Mouse (Mus musculus) heart, postnatal 14 days (tissue): ENCODE measurements around the gene Jmjd8. TPM values are rescaled to one million over a fixed set of nuclear protein-coding genes. Genes with fewer than 3 reads are reported as not detected.

ENCODE experiments used
- DNase-seq, 2 experiments: peaks; one replicate each; pipeline ENCODE4 v3.0.0; 2021 to 2022
- intact Hi-C: fragments of 180-260 bp; cut with DNase I; formaldehyde crosslinking; loops from one replicate; pipeline ENCODE4 v1.15.1; 2025
- microRNA-seq, 2 experiments: library from miRNA; unstranded; fragments of <30 nt; microRNA quantifications; one replicate each; pipeline ENCODE4 v1.2.0; 2021 to 2022
- total RNA-seq, 2 experiments: library from RNA; stranded (reverse); gene quantifications; 2 replicates each; pipeline ENCODE4 v1.2.3; 2021

The Jmjd8 gene
- total RNA-seq, 2 experiments from 2014 or later: 33.1 to 34.1 TPM

DNA sequence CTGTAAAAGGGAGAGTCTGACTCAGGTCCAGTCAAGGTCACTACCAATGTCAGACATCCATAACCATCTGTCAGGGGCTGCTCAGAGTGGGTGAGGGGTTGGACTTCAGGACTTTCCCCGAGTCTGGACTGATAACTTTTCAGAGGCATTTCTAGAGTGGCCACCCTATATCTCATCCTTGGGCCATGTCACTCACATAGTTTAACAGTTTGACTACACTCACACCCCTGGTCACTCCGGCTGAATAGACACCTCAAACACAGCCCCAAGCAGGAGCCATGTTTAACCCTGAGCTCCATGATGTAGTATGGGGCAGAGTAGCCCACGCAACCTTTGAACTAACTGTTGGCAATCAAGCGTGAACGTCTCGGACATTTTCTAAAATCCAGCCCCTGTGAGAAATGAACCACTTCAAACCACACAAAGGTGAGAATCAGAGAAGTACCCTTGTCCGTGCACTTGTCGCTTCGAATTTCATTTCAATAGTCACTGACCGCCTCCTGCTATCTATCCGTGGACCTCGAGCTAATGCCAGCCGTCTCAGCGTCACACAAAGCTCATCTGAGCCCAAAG lies 45.6 kb downstream of the Jmjd8 start:
- intact Hi-C loops: no loop called here
- DNase-seq: no peak

DNA sequence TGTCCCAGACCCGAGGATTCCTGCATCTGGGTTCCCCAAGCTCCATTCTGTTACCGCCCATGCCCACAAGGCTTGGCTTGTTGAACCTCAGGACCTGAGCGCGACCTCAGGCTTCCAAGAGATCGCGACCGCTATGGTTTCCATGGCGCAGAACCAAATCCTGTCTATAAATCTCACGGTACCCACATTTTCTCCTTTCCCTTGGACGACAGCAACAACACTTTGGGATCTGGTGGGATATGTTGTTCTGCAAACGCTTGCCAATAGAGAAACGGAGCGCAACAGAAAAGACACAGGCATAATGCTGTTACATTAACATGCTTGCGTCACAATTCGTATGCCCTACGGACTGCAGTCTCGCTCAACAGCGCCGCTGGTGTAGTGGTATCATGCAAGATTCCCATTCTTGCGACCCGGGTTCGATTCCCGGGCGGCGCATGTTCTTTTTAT lies 46.1 kb downstream of the Jmjd8 start, which contains the start of gene Mettl26:
Gene Mettl26, plus strand, starts transcription at position 354 of the 450 bp plus-strand sequence.
- intact Hi-C loops: no loop called here
- DNase-seq: peak; percentile 91 to 96

DNA sequence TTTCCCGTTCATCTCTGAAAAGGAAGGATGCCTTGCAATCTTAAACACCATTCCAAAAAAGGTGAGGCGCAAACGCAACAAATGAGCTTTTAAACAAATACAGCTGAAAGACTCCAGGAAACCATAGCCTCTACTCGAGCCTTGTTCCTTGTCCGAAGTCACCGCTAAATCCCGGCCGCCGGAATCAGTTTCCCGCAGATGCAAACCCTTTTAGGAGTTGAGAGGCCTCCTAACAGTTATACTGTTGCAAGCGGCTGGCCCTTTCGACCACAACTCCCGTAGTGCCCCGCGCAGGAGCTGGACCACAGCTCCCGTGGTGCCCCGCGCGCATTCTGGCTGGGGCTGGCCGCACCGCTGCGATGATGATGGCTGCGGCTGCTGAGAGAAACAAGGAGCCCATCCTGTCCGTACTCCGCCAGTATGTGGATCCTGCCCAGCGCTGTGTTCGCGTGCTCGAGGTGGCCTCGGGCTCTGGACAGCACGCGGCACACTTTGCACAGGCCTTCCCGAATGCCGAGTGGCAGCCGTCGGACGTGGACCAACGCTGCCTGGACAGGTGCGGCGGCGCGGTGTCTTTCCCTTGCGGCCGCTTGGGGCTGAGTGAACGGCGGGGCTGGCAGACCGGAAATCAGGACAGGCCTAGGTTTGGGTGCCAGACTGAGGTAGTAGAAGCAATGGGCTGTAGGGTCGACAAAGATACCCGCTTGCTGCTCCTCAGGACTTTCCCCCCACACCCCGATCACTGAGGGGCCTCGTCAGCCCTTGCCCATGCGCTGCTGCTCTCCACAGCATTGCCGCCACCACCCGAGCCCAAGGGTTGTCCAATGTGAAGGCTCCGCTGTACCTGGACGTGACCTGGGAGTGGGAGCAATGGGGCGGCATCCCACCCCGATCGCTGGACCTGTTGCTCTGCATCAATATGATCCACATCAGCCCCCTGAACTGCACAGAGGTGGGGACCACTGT lies 46.8 kb downstream of the Jmjd8 start:
- intact Hi-C loops: no loop called here
- peak; percentile 88 to 91 for DNase-seq

DNA sequence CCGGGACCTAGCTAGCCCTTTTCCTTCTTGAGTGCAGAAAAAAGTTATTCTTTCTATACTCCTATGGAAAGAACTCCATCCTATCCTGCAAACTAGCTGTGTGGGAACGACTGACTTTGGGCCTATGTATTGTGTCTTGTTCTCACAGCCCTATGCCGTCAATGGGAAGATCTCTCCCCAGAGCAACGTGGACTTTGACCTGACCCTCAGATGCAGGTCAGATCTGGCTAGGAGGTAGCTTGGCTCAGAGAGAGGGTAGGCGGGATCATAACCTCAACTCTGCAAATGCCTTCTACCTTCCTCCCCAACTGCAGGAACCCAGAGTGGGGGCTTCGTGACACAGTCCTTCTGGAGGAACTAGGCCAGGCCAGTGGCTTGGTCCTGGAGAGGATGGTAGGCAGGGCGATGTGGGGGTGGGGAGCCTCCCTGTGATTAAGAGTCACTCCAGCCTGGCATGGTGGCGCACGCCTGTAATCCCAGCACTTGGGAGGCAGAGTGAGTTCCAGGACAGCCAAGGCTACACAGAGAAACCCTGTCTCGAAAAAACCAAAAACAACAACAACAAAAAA lies 47.8 kb downstream of the Jmjd8 start:
- intact Hi-C loops: no loop called here
- DNase-seq: no peak

DNA sequence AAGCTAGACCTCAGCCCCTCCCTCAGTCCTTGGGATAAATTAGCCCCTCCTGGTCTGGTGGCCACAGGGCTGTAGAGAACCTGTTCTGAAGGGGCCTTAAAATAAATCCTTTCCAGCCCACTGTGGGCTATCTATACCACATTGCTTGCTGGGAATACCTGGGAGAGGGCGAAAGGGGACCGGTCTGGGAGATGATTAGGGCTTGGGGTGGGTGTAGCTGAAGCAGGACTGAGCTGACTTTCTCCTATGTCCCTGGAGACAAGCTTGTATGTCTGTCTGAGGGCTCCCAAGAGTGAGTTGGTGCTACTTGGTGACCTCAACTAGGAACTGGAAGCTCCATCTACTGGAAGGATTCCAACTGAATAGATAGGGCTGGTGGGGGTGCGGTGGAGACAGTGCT lies 48.4 kb downstream of the Jmjd8 start:
- no peak for DNase-seq
- intact Hi-C loops: no loop called here

DNA sequence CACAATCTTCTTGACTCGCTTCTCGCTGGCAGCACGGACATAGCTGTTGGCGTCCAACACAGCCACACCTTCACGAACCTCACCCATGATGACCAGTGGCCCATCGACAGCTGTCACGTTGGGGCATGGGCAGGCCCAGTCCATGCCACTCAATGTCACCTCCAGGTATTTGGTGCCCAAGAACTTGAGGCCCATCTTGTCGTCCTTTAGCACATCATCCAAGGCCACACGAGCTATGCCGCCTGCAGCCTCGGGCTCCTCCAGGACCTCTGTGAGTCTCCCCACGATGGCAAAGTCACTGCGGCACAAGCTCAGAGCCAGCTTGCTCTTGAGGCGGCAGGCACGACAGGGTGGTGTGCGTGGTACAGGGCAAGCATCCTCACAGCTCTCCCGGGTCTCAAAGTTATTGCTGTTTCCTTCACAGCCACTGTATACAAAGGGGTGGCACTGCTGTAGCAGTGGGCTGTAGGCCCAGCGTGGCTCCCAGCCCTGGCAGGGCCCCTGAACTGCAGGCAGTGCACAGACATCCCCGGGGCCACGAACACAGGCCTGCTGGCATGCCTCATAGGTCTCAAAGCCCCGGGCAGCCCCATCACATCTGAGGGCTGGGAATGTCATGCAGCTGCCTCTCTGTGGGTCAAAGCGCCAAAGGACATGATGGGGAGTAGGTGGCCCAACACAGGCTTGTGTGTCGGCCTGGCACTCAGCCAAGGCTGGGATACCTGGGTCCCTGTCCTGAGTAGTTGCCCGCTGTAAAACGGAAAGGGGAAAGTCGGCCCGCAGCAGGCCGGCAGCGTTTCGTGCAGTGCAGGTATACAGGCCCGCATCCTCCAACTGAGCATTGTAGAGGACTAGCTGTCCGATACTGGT lies 49.3 kb downstream of the Jmjd8 start:
- no peak for DNase-seq
- intact Hi-C loops: no loop called here

- no peak for DNase-seq
- intact Hi-C loops: no loop called here
These were observed 50.0 kb downstream of the Jmjd8 start for GRCm38 (mm10) chr17:25878611-25879180.

GRCm38 (mm10) chr17:25879261-25879660 lies 50.6 kb downstream of the Jmjd8 start:
- peak in 1 of 2 experiments; percentile 42 for DNase-seq
- intact Hi-C loops: no loop called here

DNA sequence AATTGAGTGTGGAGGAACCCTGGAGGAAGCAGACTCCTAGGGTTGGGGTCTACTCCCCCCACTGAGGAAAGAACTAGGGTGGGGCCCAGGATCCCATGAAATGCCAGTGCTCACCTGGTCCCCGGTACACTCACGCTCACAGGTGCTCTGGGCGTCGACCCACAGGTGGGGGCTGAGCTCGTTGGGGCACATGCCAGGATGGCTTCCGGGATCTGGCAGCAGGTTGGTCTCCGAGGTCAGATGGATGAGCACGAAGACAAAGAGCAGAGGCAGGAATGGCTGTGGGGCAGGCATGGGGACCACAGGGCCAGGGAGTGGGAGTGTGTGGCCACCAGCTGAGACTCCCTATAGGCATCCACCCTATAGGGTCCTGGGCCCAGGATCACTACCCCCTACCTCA lies 51.1 kb downstream of the Jmjd8 start:
- no peak for DNase-seq
- intact Hi-C loops: no loop called here

DNA sequence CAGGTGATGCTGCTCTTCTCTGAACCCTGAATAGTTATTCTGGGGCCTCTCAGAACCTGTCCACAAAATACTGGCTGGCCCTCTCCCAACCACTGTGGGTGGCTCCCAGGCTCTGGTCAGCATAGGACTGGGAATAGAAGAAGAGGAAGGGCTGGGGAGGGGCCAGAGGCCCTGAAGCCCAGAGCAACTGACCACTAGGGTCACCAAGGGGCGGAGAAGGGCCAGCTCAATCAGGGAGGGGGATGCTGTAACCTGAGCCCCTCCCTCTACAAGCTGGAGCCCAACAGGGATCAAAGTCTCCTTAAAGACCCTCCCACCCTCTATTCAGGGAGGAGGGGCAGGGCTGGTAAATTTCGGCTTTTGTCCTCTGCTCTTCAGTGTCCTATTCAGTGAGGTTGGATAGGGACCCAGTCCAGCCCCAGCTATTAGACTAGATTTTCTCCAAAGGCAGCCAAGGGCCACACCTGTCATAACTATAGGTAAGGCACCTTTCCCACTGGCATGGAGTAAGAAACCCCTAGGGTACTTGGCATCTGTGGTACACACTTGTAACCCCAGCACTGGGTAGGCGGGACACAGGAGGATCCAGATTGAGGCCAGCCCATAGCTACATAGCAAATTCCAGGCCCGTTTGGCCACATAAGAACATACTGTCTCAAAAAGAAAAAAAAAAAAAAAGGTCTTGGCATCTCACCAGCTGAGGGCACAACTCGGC lies 51.7 kb downstream of the Jmjd8 start, which contains the start of gene Wfikkn1:
Gene Wfikkn1, minus strand, starts transcription at position 663 of the 715 bp plus-strand sequence.
- intact Hi-C loops: no loop called here
- DNase-seq: no peak

DNA sequence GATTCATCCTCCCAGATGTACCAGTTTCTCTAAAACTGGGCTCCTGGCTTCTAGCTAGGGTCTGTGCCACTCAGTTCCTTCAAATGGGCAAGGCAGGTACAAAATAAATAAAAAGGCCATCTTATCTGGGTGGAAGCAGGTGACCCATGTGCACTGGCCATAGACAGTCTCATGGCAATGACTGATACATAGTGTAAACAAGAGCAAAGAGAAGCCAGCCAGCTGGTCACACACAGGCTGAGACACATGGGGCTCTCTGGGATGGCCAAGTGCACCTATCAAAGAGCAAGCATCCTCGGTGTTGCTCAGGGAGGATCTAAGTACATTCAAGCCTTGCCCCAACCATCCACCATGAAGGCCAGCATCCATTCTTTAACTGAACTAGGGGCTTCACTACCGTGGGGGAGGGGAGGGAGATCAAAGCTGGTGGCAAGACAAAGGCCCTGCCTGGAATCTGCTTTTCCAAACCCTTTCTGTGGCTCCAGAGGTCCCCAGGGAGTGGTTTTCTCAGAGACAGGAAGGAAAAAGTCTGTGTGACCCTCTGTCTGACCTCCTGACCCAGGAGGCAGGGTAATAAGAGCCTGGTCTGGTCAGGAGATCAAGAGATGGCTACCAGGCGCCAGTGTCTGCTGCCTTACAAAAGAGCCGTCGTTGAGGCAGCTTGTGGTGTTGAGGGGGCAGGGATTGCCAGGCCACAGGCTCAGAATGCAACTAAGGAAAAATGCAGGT lies 52.4 kb downstream of the Jmjd8 start:
- no peak for DNase-seq
- intact Hi-C loops: no loop called here

Small RNAs within 50 kb of the gene (microRNA-seq; reads per million reads assigned to microRNA genes)
- 1.1 to 2.8 reads per million in 2 experiments for gene Mir3082
- 3.2 to 4.1 reads per million in 2 experiments for gene Mir6966

Other genes with a start within 250 kb of the Jmjd8 start
- gene Lmf1, start 249.8 kb upstream of the Jmjd8 start, total RNA-seq: 10 to 100 TPM; 26.2 to 28.0 TPM
- gene Gng13, start 111.7 kb upstream of the Jmjd8 start, total RNA-seq: 1 to 10 TPM; 1.7 to 2.1 TPM
- gene Chtf18, start 101.4 kb upstream of the Jmjd8 start, total RNA-seq: 1 to 10 TPM; 1.1 to 4.4 TPM
- gene Rpusd1, start 101.2 kb upstream of the Jmjd8 start, total RNA-seq: 1 to 10 TPM; 5.0 to 5.4 TPM
- not detected for gene Mslnl, start 92.8 kb upstream of the Jmjd8 start, total RNA-seq
- 10 to 100 TPM; 30.0 to 34.5 TPM for gene Msln, start 74.5 kb upstream of the Jmjd8 start, total RNA-seq
- gene Narfl, start 55.1 kb upstream of the Jmjd8 start, total RNA-seq: 10 to 100 TPM; 44.8 TPM
- 10 to 100 TPM; 15.0 to 15.1 TPM for gene Haghl, start 43.2 kb upstream of the Jmjd8 start, total RNA-seq
- under 1 TPM in 1 of 2 experiments, not detected in 1; 0.17 TPM for gene Ccdc78, start 42.3 kb upstream of the Jmjd8 start, total RNA-seq
- 10 to 100 TPM; 36.4 to 37.4 TPM for gene Fam173a, start 36.0 kb upstream of the Jmjd8 start, total RNA-seq
- not detected for gene AC134908.4, start 33.2 kb upstream of the Jmjd8 start, total RNA-seq
- 10 to 100 TPM; 67.1 to 74.7 TPM for gene Metrn, start 31.7 kb upstream of the Jmjd8 start, total RNA-seq
- gene Fbxl16, start 19.8 kb upstream of the Jmjd8 start, total RNA-seq: 1 to 10 TPM in 1 of 2 experiments, under 1 TPM in 1; 1.00 to 1.2 TPM
- gene Wdr24, start 5.2 kb upstream of the Jmjd8 start, total RNA-seq: 10 to 100 TPM; 10.5 to 11.0 TPM
- gene Stub1, start 4.5 kb downstream of the Jmjd8 start, total RNA-seq: 100 to 1,000 TPM; 106 to 109 TPM
- 1 to 10 TPM; 2.5 to 3.1 TPM for gene Rhbdl1, start 8.4 kb downstream of the Jmjd8 start, total RNA-seq
- 1 to 10 TPM; 2.9 to 3.0 TPM for gene Gm20683, start 12.9 kb downstream of the Jmjd8 start, total RNA-seq
- gene Rhot2, start 16.0 kb downstream of the Jmjd8 start, total RNA-seq: 100 to 1,000 TPM; 103 to 105 TPM
- 1 to 10 TPM; 5.2 to 5.7 TPM for gene Wdr90, start 32.6 kb downstream of the Jmjd8 start, total RNA-seq
- 100 to 1,000 TPM; 226 to 230 TPM for gene Mcrip2, start 39.9 kb downstream of the Jmjd8 start, total RNA-seq
- gene Mettl26, start 46.2 kb downstream of the Jmjd8 start, total RNA-seq: 10 to 100 TPM; 11.3 to 13.2 TPM
- gene Wfikkn1, start 52.0 kb downstream of the Jmjd8 start, total RNA-seq: under 1 TPM; 0.91 to 1.00 TPM
- 10 to 100 TPM; 14.4 to 20.0 TPM for gene Rab40c, start 90.9 kb downstream of the Jmjd8 start, total RNA-seq
- 10 to 100 TPM; 60.6 to 62.7 TPM for gene Pigq, start 116.1 kb downstream of the Jmjd8 start, total RNA-seq
- under 1 TPM in 1 of 2 experiments, not detected in 1; 0.17 TPM for gene Nhlrc4, start 116.1 kb downstream of the Jmjd8 start, total RNA-seq
- not detected for gene A930017K11Rik, start 123.7 kb downstream of the Jmjd8 start, total RNA-seq
- gene Capn15, start 156.9 kb downstream of the Jmjd8 start, total RNA-seq: 10 to 100 TPM; 11.4 to 13.1 TPM
- 10 to 100 TPM; 22.7 to 25.3 TPM for gene Rab11fip3, start 240.7 kb downstream of the Jmjd8 start, total RNA-seq